8 mouse cellular contexts compared by ENCODE assay signal in the genomic region with DNA sequence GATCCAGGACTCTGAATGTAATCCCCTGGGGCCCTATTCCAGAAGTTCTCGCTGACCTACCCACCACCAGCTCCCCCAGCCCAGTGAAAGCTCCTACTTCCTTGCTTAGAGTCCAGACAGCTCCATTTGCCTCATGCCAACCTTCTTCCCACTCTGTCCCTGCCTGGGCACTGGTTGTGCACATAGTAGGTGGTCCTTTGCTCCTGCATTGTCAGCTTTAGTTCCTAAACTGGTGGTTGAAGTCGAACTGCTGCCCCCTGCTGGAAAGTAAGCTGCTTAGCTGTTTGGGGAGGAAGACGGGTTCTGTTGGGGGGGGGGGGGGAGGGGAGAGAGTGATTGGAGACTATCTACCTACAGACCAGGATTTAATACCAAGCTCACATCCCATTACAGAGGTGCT. TPM values are rescaled to one million over a fixed set of nuclear protein-coding genes. Genes with fewer than 3 reads are reported as not detected.
DNase-seq lines count a peak whose midpoint lies in the region; ATAC-seq and TF ChIP-seq lines count a peak whose summit lies in the region.

No protein-coding gene starts in this region.

- H3K4me1 ChIP-seq in embryonic facial prominence, embryonic 11.5 days (ENCODE audit: control insufficient read depth, insufficient read depth, low read length): no peaks in the 10 kb centered on the region
- peaks cover 19% of the 10 kb centered on the region for H3K4me1 ChIP-seq in embryonic facial prominence, embryonic 10.5 days
- no peaks in the 10 kb centered on the region for H3K4me1 ChIP-seq in liver, adult 2 months (ENCODE audit: control insufficient read depth, insufficient read depth, low read length)
- H3K4me1 ChIP-seq in liver, embryonic 12.5 days: no peaks in the 10 kb centered on the region
- H3K4me1 ChIP-seq in olfactory bulb, adult 2 months (ENCODE audit: control insufficient read depth, insufficient read depth, low read length): no peaks in the 10 kb centered on the region

- H3K36me3 ChIP-seq in embryonic facial prominence, embryonic 11.5 days (replicated peaks; ENCODE audit: control insufficient read depth, insufficient read depth, low read depth, low read length): no peaks in the 10 kb centered on the region
- no peaks in the 10 kb centered on the region for H3K36me3 ChIP-seq in embryonic facial prominence, embryonic 10.5 days (replicated peaks)
- no peaks in the 10 kb centered on the region for H3K36me3 ChIP-seq in liver, adult 2 months (ENCODE audit: control insufficient read depth, insufficient read depth, low read length)
- H3K36me3 ChIP-seq in liver, embryonic 12.5 days: no peaks in the 10 kb centered on the region

- H3K4me2 ChIP-seq in embryonic facial prominence, embryonic 11.5 days (ENCODE audit: low read depth, low read length): no peak overlapping the region
- H3K4me2 ChIP-seq in liver, embryonic 12.5 days: no peak overlapping the region

- peak; percentile 44 for TF ChIP-seq CTCF in liver, adult 2 months (IDR thresholded peaks at IDR 0.05; ENCODE audit: low read depth, low read length)
- 0 out of 2 replicates have a peak, but pooled peaks have one; percentile 7 for TF ChIP-seq CTCF in olfactory bulb, adult 2 months (IDR thresholded peaks at IDR 0.05; ENCODE audit: insufficient read depth, low read depth, low read length)

- no peaks in the 10 kb centered on the region for H3K27me3 ChIP-seq in embryonic facial prominence, embryonic 11.5 days (ENCODE audit: control insufficient read depth, insufficient read depth, low read length)
- peaks cover 8% of the 10 kb centered on the region; the same call in 1 of the 2 replicates for H3K27me3 ChIP-seq in embryonic facial prominence, embryonic 10.5 days (replicated peaks; ENCODE audit: low read depth, poor library complexity, severe bottlenecking)
- no peaks in the 10 kb centered on the region for H3K27me3 ChIP-seq in liver, adult 2 months (ENCODE audit: control insufficient read depth, insufficient read depth, low read length)
- peaks cover 28% of the 10 kb centered on the region; the same call in 1 of the 2 replicates for H3K27me3 ChIP-seq in liver, embryonic 12.5 days (replicated peaks)

- H3K79me2 ChIP-seq in liver, adult 2 months (ENCODE audit: control insufficient read depth, insufficient read depth, low read length): no peaks in the 10 kb centered on the region

- H3K4me3 ChIP-seq in embryonic facial prominence, embryonic 11.5 days (ENCODE audit: low read depth, low read length): no peak overlapping the region
- H3K4me3 ChIP-seq in embryonic facial prominence, embryonic 10.5 days: no peak overlapping the region
- no peak overlapping the region for H3K4me3 ChIP-seq in liver, adult 2 months (ENCODE audit: insufficient read depth, low read depth, low read length)
- H3K4me3 ChIP-seq in liver, embryonic 12.5 days: no peak overlapping the region
- H3K4me3 ChIP-seq in olfactory bulb, adult 2 months (ENCODE audit: insufficient read depth, low read depth, low read length): no peak overlapping the region

- TF ChIP-seq POLR2A in liver, adult 2 months (IDR thresholded peaks at IDR 0.05; ENCODE audit: extremely low read depth, insufficient read depth, low read length): no peak
- TF ChIP-seq POLR2A in olfactory bulb, adult 2 months (IDR thresholded peaks at IDR 0.05; ENCODE audit: insufficient read depth, low read depth, low read length): no peak

- no peak for ATAC-seq in embryonic facial prominence, embryonic 11.5 days (replicated peaks; ENCODE audit: insufficient number of reproducible peaks, low FRiP score, low TSS enrichment, low read depth)
- ATAC-seq in liver, embryonic 12.5 days: no peak

- 29% methylated on average over 3 of the region's 3 CpGs for WGBS in embryonic facial prominence, embryonic 11.5 days
- 33% methylated on average over 3 of the region's 3 CpGs for WGBS in embryonic facial prominence, embryonic 10.5 days
- WGBS in liver, adult 2 months: 39% methylated on average over 3 of the region's 3 CpGs
- 38% methylated on average over 3 of the region's 3 CpGs for WGBS in liver, embryonic 12.5 days (ENCODE audit: insufficient replicate concordance)
- 38% methylated on average over 3 of the region's 3 CpGs for WGBS in olfactory bulb, adult 2 months

- H3K27ac ChIP-seq in embryonic facial prominence, embryonic 11.5 days (replicated peaks; ENCODE audit: low read depth, low read length): no peak overlapping the region
- H3K27ac ChIP-seq in embryonic facial prominence, embryonic 10.5 days (replicated peaks): no peak overlapping the region
- H3K27ac ChIP-seq in liver, adult 2 months (replicated peaks; ENCODE audit: insufficient read depth, low read depth, low read length): no peak overlapping the region
- no peak overlapping the region for H3K27ac ChIP-seq in liver, embryonic 12.5 days
- no peak overlapping the region for H3K27ac ChIP-seq in olfactory bulb, adult 2 months (ENCODE audit: insufficient read depth, low read depth, low read length)

- DNase-seq in embryonic facial prominence, embryonic 11.5 days (ENCODE audit: low spot score): peak; percentile 17
- no peak for DNase-seq in embryonic facial prominence, embryonic 10.5 days (ENCODE audit: low spot score)
- DNase-seq in liver, adult 2 months (ENCODE audit: extremely low read depth, low read depth, low spot score): peak; percentile 20
- peak; percentile 32 to 73 for DNase-seq in adrenal gland, postnatal 36 days
- DNase-seq in yolk sac, embryonic 10.5 days (ENCODE audit: low spot score): no peak
- no peak for DNase-seq in embryo, embryonic 10 days (ENCODE audit: low spot score)

- no peaks in the 10 kb centered on the region for H3K9me3 ChIP-seq in embryonic facial prominence, embryonic 11.5 days (replicated peaks; ENCODE audit: control insufficient read depth, low read length)
- no peaks in the 10 kb centered on the region for H3K9me3 ChIP-seq in embryonic facial prominence, embryonic 10.5 days
- no peaks in the 10 kb centered on the region for H3K9me3 ChIP-seq in liver, embryonic 12.5 days (replicated peaks)

- no peak overlapping the region for H3K9ac ChIP-seq in embryonic facial prominence, embryonic 11.5 days (replicated peaks; ENCODE audit: low read length)
- no peak overlapping the region for H3K9ac ChIP-seq in liver, adult 2 months (ENCODE audit: low read depth, low read length)
- H3K9ac ChIP-seq in liver, embryonic 12.5 days: no peak overlapping the region

RNA-seq across cellular contexts. Expression of a gene that starts 2.4 kb away (rescaled TPM):
- not detected in 2 replicates for polyA plus RNA-seq in embryonic facial prominence, embryonic 11.5 days (2014; fragmentation: Nextera tagmentation; extraction: Ambion mirVana)
- not detected in 2 replicates for polyA plus RNA-seq in embryonic facial prominence, embryonic 10.5 days (2016; fragmentation: Nextera tagmentation; extraction: Ambion mirVana)
- total RNA-seq in liver, adult 2 months (2014; rRNA removed): not detected in 2 replicates
- polyA plus RNA-seq in liver, adult 2 months (2012; rRNA removed): not detected in 2 replicates
- not detected in 2 replicates for polyA plus RNA-seq in liver, embryonic 12.5 days (2016; fragmentation: Nextera tagmentation; extraction: Ambion mirVana)
- not detected for total RNA-seq in adrenal gland, postnatal 36 days (2021)
- polyA plus RNA-seq in olfactory bulb, adult 2 months (2012; ENCODE audit: insufficient read depth, insufficient read length, low replicate concordance, missing spikeins): not detected in 2 replicates

RNA-seq across cellular contexts. Expression of a gene that starts 9.2 kb away (rescaled TPM):
- polyA plus RNA-seq in embryonic facial prominence, embryonic 11.5 days (2014; fragmentation: Nextera tagmentation; extraction: Ambion mirVana): 0.07 and 0.20 TPM in 2 replicates
- not detected in 2 replicates for polyA plus RNA-seq in embryonic facial prominence, embryonic 10.5 days (2016; fragmentation: Nextera tagmentation; extraction: Ambion mirVana)
- not detected in 2 replicates for total RNA-seq in liver, adult 2 months (2014; rRNA removed)
- not detected in 2 replicates for polyA plus RNA-seq in liver, adult 2 months (2012; rRNA removed)
- not detected in 2 replicates for polyA plus RNA-seq in liver, embryonic 12.5 days (2016; fragmentation: Nextera tagmentation; extraction: Ambion mirVana)
- total RNA-seq in adrenal gland, postnatal 36 days (2021): not detected
- polyA plus RNA-seq in olfactory bulb, adult 2 months (2012; ENCODE audit: insufficient read depth, insufficient read length, low replicate concordance, missing spikeins): not detected in 2 replicates

RNA-seq across cellular contexts. Expression of a gene that starts 10.3 kb away (rescaled TPM):
- not detected in 2 replicates for polyA plus RNA-seq in embryonic facial prominence, embryonic 11.5 days (2014; fragmentation: Nextera tagmentation; extraction: Ambion mirVana)
- not detected in 2 replicates for polyA plus RNA-seq in embryonic facial prominence, embryonic 10.5 days (2016; fragmentation: Nextera tagmentation; extraction: Ambion mirVana)
- not detected in 2 replicates for total RNA-seq in liver, adult 2 months (2014; rRNA removed)
- not detected in 2 replicates for polyA plus RNA-seq in liver, adult 2 months (2012; rRNA removed)
- not detected in 2 replicates for polyA plus RNA-seq in liver, embryonic 12.5 days (2016; fragmentation: Nextera tagmentation; extraction: Ambion mirVana)
- 1 to 10 TPM in 1 of 2 experiments, under 1 TPM in 1; 0.43 to 1.4 TPM for total RNA-seq in adrenal gland, postnatal 36 days (2021)
- not detected in 2 replicates for polyA plus RNA-seq in olfactory bulb, adult 2 months (2012; ENCODE audit: insufficient read depth, insufficient read length, low replicate concordance, missing spikeins)

RNA-seq across cellular contexts. Expression of a gene that starts 19.8 kb away (rescaled TPM):
- not detected in 2 replicates for polyA plus RNA-seq in embryonic facial prominence, embryonic 11.5 days (2014; fragmentation: Nextera tagmentation; extraction: Ambion mirVana)
- polyA plus RNA-seq in embryonic facial prominence, embryonic 10.5 days (2016; fragmentation: Nextera tagmentation; extraction: Ambion mirVana): not detected in 2 replicates
- total RNA-seq in liver, adult 2 months (2014; rRNA removed): not detected in 2 replicates
- not detected in 2 replicates for polyA plus RNA-seq in liver, adult 2 months (2012; rRNA removed)
- polyA plus RNA-seq in liver, embryonic 12.5 days (2016; fragmentation: Nextera tagmentation; extraction: Ambion mirVana): not detected in 2 replicates
- not detected for total RNA-seq in adrenal gland, postnatal 36 days (2021)
- polyA plus RNA-seq in olfactory bulb, adult 2 months (2012; ENCODE audit: insufficient read depth, insufficient read length, low replicate concordance, missing spikeins): not detected in 2 replicates

RNA-seq across cellular contexts. Expression of a gene that starts 41.3 kb away (rescaled TPM):
- polyA plus RNA-seq in embryonic facial prominence, embryonic 11.5 days (2014; fragmentation: Nextera tagmentation; extraction: Ambion mirVana): not detected in 2 replicates
- polyA plus RNA-seq in embryonic facial prominence, embryonic 10.5 days (2016; fragmentation: Nextera tagmentation; extraction: Ambion mirVana): not detected in 2 replicates
- 0.28 TPM in 1 of 2 replicates, not detected in the other for total RNA-seq in liver, adult 2 months (2014; rRNA removed)
- polyA plus RNA-seq in liver, adult 2 months (2012; rRNA removed): 0.24 TPM in 1 of 2 replicates, not detected in the other
- 0.30 TPM in 1 of 2 replicates, not detected in the other for polyA plus RNA-seq in liver, embryonic 12.5 days (2016; fragmentation: Nextera tagmentation; extraction: Ambion mirVana)
- not detected for total RNA-seq in adrenal gland, postnatal 36 days (2021)
- polyA plus RNA-seq in olfactory bulb, adult 2 months (2012; ENCODE audit: insufficient read depth, insufficient read length, low replicate concordance, missing spikeins): not detected in 2 replicates

Comparison
In these comparisons a context has a peak if more than half of its experiments do, and no peak if none do; other contexts are left out.
1. DNase-seq: peak in embryonic facial prominence, embryonic 11.5 days (single experiment), liver, adult 2 months (single experiment) and adrenal gland, postnatal 36 days (2 of 2); none in embryonic facial prominence, embryonic 10.5 days (single experiment), yolk sac, embryonic 10.5 days (single experiment) and embryo, embryonic 10 days (single experiment).